Mouse (Mus musculus): ENCODE results near the gene Fgf7. TPM values are rescaled to one million over a fixed set of nuclear protein-coding genes. Genes with fewer than 3 reads are reported as not detected.

The Fgf7 gene
- polyA plus RNA-seq (2014; fragmentation: Nextera tagmentation; extraction: Ambion mirVana): 0.53 and 0.62 TPM in 2 replicates

DNA sequence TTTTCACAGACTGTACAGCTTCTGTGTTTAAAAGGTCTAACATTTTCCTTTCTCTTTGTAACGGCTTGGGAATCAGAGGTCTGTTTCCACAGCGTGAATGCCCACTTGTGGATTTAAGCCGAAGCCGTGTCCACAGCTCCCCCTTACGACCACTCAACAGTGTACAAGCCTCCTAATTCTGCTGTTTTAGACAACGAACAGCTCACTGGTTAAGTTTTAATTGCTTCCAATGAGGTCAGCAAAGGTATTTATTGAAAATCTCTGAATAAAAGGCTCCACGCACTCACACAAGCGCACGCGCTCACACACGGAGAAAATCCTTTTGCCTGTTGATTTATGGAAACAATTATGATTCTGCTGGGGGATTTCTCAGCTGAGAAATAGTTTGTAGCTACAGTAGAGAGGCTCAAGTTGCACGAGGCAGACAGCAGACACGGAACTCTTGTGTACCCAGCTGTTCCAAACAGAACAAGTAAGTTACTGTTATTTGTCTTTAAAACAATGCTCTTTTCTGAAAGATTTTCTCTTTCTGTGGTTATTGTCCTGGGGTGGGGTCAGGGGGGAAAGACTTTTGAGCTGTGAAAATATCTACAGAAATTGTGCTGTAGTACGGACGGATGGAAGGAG is at the start of gene Fgf7:
Fgf7 (plus strand) TSS at position 280 of the 627 bp plus-strand sequence.
- no peaks in the 10 kb centered on the region for H3K36me3 ChIP-seq (ENCODE audit: control insufficient read depth, insufficient read depth, low read length)
- ATAC-seq: peak; percentile 85
- no peaks in the 10 kb centered on the region for H3K27me3 ChIP-seq (replicated peaks; ENCODE audit: control insufficient read depth, insufficient read depth, low read length)
- no peak within 1 kb of the TSS for H3K4me3 ChIP-seq (ENCODE audit: low read depth, low read length)
- no peak within 1 kb of the TSS for H3K27ac ChIP-seq (ENCODE audit: low read depth, low read length)
- H3K9me3 ChIP-seq (replicated peaks; ENCODE audit: control insufficient read depth, low read length): no peaks in the 10 kb centered on the region
- peak; percentile 73 for DNase-seq (ENCODE audit: low spot score)
- 28% methylated on average over 15 of the region's 15 CpGs for WGBS
- H3K4me1 ChIP-seq (ENCODE audit: control insufficient read depth, insufficient read depth, low read length): no peaks in the 10 kb centered on the region
- H3K4me2 ChIP-seq (ENCODE audit: low read length): no peak within 1 kb of the TSS
- H3K9ac ChIP-seq (ENCODE audit: low read length): no peak within 1 kb of the TSS

DNA sequence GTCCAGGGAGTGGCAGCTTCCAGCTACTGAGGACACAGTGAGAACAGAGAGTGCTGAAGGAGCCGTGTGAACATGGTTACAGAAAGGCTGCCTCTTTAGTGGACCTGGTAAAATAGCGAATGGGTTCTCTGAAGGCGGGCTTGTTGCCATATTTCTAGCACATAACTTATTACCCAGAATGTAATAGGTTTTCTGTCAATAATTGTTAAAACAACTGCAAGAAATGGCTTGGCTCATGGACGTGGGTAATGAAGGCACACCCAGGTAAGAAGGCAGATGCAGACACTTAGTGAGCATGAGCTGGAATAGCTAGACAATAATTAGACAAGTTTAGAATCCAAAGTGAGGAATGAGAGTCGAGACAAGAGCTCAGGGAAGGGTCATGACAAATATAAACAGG is 32.2 kb upstream of the Fgf7 start:
- DNase-seq (ENCODE audit: low spot score) (no peak), ATAC-seq (no peak)
- no peak overlapping the region for H3K4me2 ChIP-seq (ENCODE audit: low read length)
- H3K9me3 ChIP-seq (replicated peaks; ENCODE audit: control insufficient read depth, low read length): no peaks in the 10 kb centered on the region
- no peak overlapping the region for H3K4me3 ChIP-seq (ENCODE audit: low read depth, low read length)
- H3K4me1 ChIP-seq (ENCODE audit: control insufficient read depth, insufficient read depth, low read length): no peaks in the 10 kb centered on the region
- no peak overlapping the region for H3K27ac ChIP-seq (ENCODE audit: low read depth, low read length)
- H3K36me3 ChIP-seq (ENCODE audit: control insufficient read depth, insufficient read depth, low read length): no peaks in the 10 kb centered on the region
- no peak overlapping the region for H3K9ac ChIP-seq (ENCODE audit: low read length)
- no peaks in the 10 kb centered on the region for H3K27me3 ChIP-seq (replicated peaks; ENCODE audit: control insufficient read depth, insufficient read depth, low read length)
- whole genome bisulfite sequencing: 81% methylated on average over 5 of the region's 5 CpGs

DNA sequence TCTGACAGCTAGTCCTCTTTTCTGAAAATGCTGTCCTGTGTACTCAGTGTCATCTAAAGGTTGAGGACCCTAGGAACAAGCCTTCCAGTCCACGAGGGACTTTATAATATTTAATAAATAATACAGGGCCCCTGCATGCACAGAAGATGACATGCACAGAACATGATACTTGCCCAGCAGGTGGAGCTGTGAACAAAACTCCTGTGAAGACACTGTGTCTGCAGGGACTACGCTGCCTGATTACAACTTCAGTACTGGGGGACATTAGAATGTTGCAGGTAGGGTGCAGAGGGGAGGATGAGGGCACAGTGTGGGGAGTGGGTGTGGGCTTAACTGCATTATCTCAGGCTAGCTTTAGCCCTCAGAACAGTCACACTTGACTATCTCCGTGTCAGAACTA is 28.4 kb upstream of the Fgf7 start:
- Histone ChIP-seq H3K4me3 (ENCODE audit: low read depth, low read length) (no peak overlapping the region), H3K9ac (ENCODE audit: low read length) (no peak overlapping the region), H3K9me3 (replicated peaks; ENCODE audit: control insufficient read depth, low read length) (no peaks in the 10 kb centered on the region), H3K27me3 (replicated peaks; ENCODE audit: control insufficient read depth, insufficient read depth, low read length) (no peaks in the 10 kb centered on the region), H3K27ac (ENCODE audit: low read depth, low read length) (no peak overlapping the region), H3K36me3 (ENCODE audit: control insufficient read depth, insufficient read depth, low read length) (no peaks in the 10 kb centered on the region), H3K4me2 (ENCODE audit: low read length) (no peak overlapping the region), H3K4me1 (ENCODE audit: control insufficient read depth, insufficient read depth, low read length) (no peaks in the 10 kb centered on the region)
- WGBS: 42% methylated on average over 3 of the region's 3 CpGs
- peak; percentile 77; the same call in 1 of the 2 replicates for ATAC-seq
- peak; percentile 73 for DNase-seq (ENCODE audit: low spot score)

DNA sequence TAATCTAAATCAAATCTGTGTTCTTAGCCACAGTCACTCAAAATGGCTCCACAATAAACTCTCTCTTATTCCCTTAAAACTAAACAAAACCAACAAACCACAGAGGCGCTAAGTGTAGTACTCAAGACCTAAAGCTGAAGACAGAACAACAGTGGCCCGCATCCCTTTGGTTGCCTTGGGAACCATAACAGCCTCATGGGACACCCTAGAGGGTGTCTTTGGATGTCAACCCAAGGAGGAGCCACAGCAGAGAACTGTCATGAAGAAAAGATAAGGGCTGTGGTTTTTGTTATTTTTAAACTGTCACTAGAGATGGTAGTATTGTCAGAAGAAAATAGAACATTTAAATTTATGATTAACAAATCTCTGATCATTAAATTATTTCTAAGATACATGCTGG is 27.7 kb upstream of the Fgf7 start:
- Histone ChIP-seq H3K27me3 (replicated peaks; ENCODE audit: control insufficient read depth, insufficient read depth, low read length) (no peaks in the 10 kb centered on the region), H3K36me3 (ENCODE audit: control insufficient read depth, insufficient read depth, low read length) (no peaks in the 10 kb centered on the region), H3K4me2 (ENCODE audit: low read length) (no peak overlapping the region), H3K9ac (ENCODE audit: low read length) (no peak overlapping the region), H3K27ac (ENCODE audit: low read depth, low read length) (no peak overlapping the region), H3K4me1 (ENCODE audit: control insufficient read depth, insufficient read depth, low read length) (no peaks in the 10 kb centered on the region), H3K9me3 (replicated peaks; ENCODE audit: control insufficient read depth, low read length) (no peaks in the 10 kb centered on the region), H3K4me3 (ENCODE audit: low read depth, low read length) (no peak overlapping the region)
- ATAC-seq (no peak), DNase-seq (ENCODE audit: low spot score) (no peak)
- WGBS: 69% methylated on average over 2 of the region's 2 CpGs

DNA sequence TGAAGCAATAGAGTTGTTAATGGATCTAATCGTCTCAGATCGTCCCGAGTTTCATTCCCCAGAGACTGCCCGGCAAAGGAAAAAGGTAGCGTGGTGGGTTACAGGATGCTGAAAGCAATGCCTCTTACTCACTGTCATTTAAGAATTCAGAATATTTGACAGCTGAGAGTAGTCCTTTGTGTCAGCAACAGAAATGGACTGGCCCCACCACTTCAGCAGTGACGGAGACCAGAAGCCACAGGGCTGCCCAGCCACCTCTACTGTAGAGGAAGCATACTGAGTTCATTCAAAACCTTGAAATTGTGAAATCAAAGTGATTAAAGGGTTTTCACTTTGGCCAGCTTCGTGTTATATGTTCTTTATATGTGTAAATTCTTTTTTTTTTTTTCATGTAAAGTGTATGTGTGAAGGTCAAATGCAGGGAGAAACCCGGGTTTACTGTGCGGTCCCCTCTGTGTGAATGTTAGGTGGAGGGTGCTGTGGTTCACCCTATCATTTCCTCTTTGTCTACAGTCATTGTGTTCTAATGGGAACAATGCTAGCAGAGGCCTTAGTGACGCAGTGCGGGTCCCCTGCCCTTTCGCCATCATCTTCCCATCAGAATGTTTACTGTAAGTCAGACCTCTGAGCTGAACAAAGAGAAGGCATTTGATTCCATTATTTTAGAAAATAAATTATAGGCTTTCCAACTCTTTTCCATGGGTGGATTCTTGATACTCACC is 19.3 kb upstream of the Fgf7 start:
- Histone ChIP-seq H3K4me1 (ENCODE audit: control insufficient read depth, insufficient read depth, low read length) (peaks cover 12% of the 10 kb centered on the region; the same call in 1 of the 2 replicates), H3K4me2 (ENCODE audit: low read length) (no peak overlapping the region), H3K36me3 (ENCODE audit: control insufficient read depth, insufficient read depth, low read length) (no peaks in the 10 kb centered on the region), H3K27ac (ENCODE audit: low read depth, low read length) (peak overlapping the region; percentile 54; the same call in 1 of the 2 replicates), H3K9ac (ENCODE audit: low read length) (no peak overlapping the region), H3K4me3 (ENCODE audit: low read depth, low read length) (no peak overlapping the region), H3K27me3 (replicated peaks; ENCODE audit: control insufficient read depth, insufficient read depth, low read length) (no peaks in the 10 kb centered on the region), H3K9me3 (replicated peaks; ENCODE audit: control insufficient read depth, low read length) (no peaks in the 10 kb centered on the region)
- peak; percentile 73 for ATAC-seq
- 16% methylated on average over 12 of the region's 12 CpGs for WGBS
- DNase-seq (ENCODE audit: low spot score): peak; percentile 32

DNA sequence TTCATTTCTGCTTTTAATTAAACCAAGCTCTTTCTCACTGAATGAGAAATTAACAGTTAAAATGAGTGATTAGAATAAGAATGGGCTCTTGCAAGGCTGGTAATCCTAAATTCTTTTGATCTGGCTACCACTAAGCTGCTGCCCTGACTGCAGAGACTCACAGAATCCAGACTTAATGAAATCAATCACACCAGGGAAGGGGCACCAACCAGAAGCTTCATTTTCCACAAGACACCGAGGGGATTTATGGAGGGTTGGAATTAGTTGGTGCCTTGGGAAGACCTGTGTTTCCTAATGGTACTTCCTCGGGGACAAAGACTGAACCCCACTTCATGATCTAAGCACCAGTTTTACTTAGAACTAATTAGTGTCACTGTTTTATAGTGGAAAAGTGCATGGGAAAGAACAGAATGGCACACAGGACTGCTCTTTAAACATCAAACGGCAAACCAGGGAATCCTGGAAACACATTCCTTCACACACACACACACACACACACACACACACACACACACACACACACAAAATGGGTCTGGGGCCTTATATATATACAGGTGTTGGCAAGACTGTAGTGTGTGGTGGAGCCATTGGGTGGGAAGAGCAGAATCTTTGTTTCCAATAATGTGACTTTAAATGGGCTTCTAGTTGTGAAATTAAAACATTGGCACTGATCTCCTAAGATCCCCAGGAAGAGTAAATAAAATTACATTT is 18.5 kb upstream of the Fgf7 start:
- Histone ChIP-seq H3K9me3 (replicated peaks; ENCODE audit: control insufficient read depth, low read length) (no peaks in the 10 kb centered on the region), H3K9ac (ENCODE audit: low read length) (no peak overlapping the region), H3K36me3 (ENCODE audit: control insufficient read depth, insufficient read depth, low read length) (no peaks in the 10 kb centered on the region), H3K4me2 (ENCODE audit: low read length) (no peak overlapping the region), H3K4me1 (ENCODE audit: control insufficient read depth, insufficient read depth, low read length) (peaks cover 12% of the 10 kb centered on the region; the same call in 1 of the 2 replicates), H3K4me3 (ENCODE audit: low read depth, low read length) (no peak overlapping the region), H3K27me3 (replicated peaks; ENCODE audit: control insufficient read depth, insufficient read depth, low read length) (no peaks in the 10 kb centered on the region), H3K27ac (ENCODE audit: low read depth, low read length) (no peak overlapping the region)
- ATAC-seq: peak; percentile 87
- 2% methylated on average over 3 of the region's 3 CpGs for WGBS
- DNase-seq (ENCODE audit: low spot score): peak; percentile 71

DNA sequence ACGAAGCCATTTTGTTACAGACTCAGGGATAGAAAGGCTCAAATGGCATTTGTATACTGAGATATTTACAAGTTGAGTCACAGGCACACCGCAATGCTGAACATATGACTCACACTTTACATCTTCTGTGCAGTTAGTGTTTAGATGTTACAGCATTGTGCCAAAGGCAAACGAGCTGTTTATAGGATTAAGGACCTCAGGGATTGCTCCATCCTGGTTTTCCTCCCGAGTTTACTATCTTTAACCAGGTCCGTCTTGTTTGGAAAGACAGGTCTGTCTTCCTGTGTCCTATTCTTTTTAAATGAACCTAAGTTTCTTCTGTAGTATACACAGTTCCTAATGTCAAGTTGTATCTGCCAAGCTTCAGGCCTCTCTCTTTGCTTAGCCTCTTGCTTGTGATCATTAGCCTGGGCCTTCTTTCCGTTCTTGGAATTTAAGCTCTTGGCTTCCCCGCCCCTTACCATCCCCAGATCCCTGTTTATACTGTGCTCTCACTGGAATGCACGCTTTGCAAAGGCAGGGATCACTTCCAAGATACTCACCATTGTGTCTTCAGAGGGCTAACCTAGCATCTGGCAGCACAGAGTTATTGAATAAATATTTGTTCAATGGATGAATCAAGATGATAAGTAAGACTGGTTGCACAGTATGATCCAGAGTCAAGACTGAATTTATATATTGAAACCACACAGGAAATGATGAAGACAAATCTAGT is 3.1 kb upstream of the Fgf7 start:
- Histone ChIP-seq H3K27ac (ENCODE audit: low read depth, low read length) (no peak overlapping the region), H3K36me3 (ENCODE audit: control insufficient read depth, insufficient read depth, low read length) (no peaks in the 10 kb centered on the region), H3K4me1 (ENCODE audit: control insufficient read depth, insufficient read depth, low read length) (no peaks in the 10 kb centered on the region), H3K9ac (ENCODE audit: low read length) (no peak overlapping the region), H3K27me3 (replicated peaks; ENCODE audit: control insufficient read depth, insufficient read depth, low read length) (no peaks in the 10 kb centered on the region), H3K9me3 (replicated peaks; ENCODE audit: control insufficient read depth, low read length) (no peaks in the 10 kb centered on the region), H3K4me3 (ENCODE audit: low read depth, low read length) (no peak overlapping the region), H3K4me2 (ENCODE audit: low read length) (no peak overlapping the region)
- ATAC-seq (no peak), DNase-seq (ENCODE audit: low spot score) (no peak)
- WGBS: 53% methylated on average over 8 of the region's 8 CpGs

DNA sequence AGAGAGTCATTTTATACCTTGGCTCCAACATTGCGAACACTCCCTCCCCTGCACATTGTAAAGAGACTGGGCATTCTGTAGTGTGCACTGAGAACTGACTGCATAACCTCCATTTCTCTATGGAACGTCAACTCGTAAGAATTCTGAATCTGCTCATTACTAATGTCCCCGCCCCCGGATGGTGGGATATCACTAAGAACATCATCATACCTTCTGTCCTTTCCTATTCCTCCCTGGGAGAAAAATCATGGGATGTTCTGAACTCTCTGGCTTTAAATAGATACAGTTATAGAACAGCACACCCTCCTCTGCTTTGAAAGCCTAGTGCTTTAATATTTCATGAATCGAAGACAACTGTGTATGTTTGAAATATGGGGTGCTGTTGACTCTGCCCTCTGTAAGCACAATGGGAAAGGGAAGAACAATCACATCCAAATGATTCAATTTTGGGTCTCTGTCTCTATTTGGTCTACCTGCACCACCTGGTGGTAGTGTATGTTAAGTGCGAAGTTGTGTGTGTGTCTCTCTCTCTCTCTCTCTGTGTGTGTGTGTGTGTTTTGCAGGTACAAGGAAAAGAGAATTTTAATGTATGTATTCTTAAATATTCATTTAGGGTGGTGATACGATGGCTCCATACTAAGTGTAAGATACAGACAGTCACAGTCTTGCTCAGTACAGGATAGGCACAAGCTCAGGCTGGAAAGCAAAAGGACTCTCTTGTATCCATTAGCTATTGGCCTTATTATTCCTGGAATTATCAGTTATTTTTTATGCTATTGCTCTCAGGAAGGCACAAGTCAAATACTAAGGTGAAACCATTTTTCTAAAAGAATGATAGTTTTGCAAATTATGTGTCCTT is 1.1 kb upstream of the Fgf7 start:
- peak; percentile 50 for ATAC-seq
- H3K4me2 ChIP-seq (ENCODE audit: low read length): no peak overlapping the region
- H3K36me3 ChIP-seq (ENCODE audit: control insufficient read depth, insufficient read depth, low read length): no peaks in the 10 kb centered on the region
- no peaks in the 10 kb centered on the region for H3K4me1 ChIP-seq (ENCODE audit: control insufficient read depth, insufficient read depth, low read length)
- H3K9me3 ChIP-seq (replicated peaks; ENCODE audit: control insufficient read depth, low read length): no peaks in the 10 kb centered on the region
- H3K4me3 ChIP-seq (ENCODE audit: low read depth, low read length): no peak overlapping the region
- peak; percentile 45 for DNase-seq (ENCODE audit: low spot score)
- no peak overlapping the region for H3K27ac ChIP-seq (ENCODE audit: low read depth, low read length)
- H3K27me3 ChIP-seq (replicated peaks; ENCODE audit: control insufficient read depth, insufficient read depth, low read length): no peaks in the 10 kb centered on the region
- no peak overlapping the region for H3K9ac ChIP-seq (ENCODE audit: low read length)
- WGBS: 78% methylated on average over 8 of the region's 8 CpGs

All from forebrain, embryonic 14.5 days (tissue).